Mouse (Mus musculus): ENCODE measurements at regions not wholly inside any gene's neighbourhood (a gene's known extent, or its start where the extent isn't known, plus 50 kb on each side); places are given as distances from the start of the nearest gene placed in this dataset.

DNA sequence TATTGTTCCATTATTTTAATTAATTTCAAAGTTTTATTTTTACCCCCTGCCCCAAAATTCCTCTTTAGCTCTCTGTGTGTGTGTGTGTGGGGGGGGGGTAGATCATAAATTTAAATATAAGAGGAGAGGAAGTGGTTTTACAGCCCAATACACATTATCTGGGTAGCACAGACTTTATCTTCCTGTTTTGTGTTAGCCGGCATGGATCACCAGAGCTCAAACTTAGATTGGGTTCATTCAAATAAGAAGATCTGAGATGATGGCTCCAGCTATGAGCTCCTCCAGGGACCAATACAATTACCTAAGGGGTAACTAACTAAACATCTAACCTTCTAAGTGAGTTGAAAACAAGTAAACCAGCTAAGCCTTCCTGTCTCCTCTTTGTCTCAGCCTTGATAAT lies 620.8 kb upstream of the Gm10131 start:
- Histone ChIP-seq H3K27ac (no peak overlapping the region), H3K4me3 (no peak overlapping the region)
- no peak for DNase-seq (ENCODE audit: low spot score in 2 of 2)
- no peak for TF ChIP-seq CTCF (conservative IDR thresholded peaks at IDR 0.05)

- Histone ChIP-seq H3K4me3 (no peak overlapping the region), H3K27ac (no peak overlapping the region)
- no peak for DNase-seq (ENCODE audit: low spot score in 2 of 2)
- no peak for TF ChIP-seq CTCF (conservative IDR thresholded peaks at IDR 0.05)
Observed at GRCm38 (mm10) chr8:34731096-34731999, 619.8 kb upstream of the Gm10131 start.

DNA sequence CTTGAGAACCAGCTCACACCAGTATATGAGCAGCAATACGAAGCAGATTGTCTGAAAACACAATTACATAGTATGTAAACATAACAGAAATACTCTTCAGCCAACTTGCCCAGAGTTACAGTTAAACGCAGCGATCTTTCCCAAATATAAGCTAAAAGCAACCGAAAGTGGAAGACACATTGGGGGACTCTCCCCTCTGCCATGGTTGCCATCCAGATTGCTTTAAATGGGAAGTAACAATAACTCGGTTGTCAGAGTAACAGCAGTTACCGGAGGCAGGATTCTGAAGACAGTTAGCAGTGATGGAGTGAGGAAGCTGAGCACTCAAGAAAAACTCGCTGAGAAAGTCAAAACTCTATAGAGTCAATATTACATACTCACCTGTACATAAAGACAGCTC lies 618.0 kb upstream of the Gm10131 start:
- TF ChIP-seq CTCF (conservative IDR thresholded peaks at IDR 0.05) = no peak
- Histone ChIP-seq H3K27ac (no peak overlapping the region), H3K4me3 (no peak overlapping the region)
- no peak for DNase-seq (ENCODE audit: low spot score in 2 of 2)

GRCm38 (mm10) chr8:34727699-34728098 lies 616.2 kb upstream of the Gm10131 start:
- no peak for TF ChIP-seq CTCF (conservative IDR thresholded peaks at IDR 0.05)
- no peak overlapping the region for H3K4me3 ChIP-seq
- DNase-seq (ENCODE audit: low spot score in 2 of 2) = no peak

GRCm38 (mm10) chr8:34726145-34726767 lies 614.7 kb upstream of the Gm10131 start:
- Histone ChIP-seq H3K4me3 (no peak overlapping the region), H3K27ac (no peak overlapping the region)
- DNase-seq (ENCODE audit: low spot score in 2 of 2) = no peak
- TF ChIP-seq CTCF (conservative IDR thresholded peaks at IDR 0.05) = no peak

More at GRCm38 (mm10) chr8:34727699-34728098, 616.2 kb upstream of the Gm10131 start:
- H3K27ac ChIP-seq = no peak overlapping the region

- no peak overlapping the region for H3K27ac ChIP-seq
- no peak for TF ChIP-seq CTCF (conservative IDR thresholded peaks at IDR 0.05)
- DNase-seq (ENCODE audit: low spot score in 2 of 2) = no peak
- no peak overlapping the region for H3K4me3 ChIP-seq
Observed at GRCm38 (mm10) chr8:34725546-34725945, 614.0 kb upstream of the Gm10131 start.

DNA sequence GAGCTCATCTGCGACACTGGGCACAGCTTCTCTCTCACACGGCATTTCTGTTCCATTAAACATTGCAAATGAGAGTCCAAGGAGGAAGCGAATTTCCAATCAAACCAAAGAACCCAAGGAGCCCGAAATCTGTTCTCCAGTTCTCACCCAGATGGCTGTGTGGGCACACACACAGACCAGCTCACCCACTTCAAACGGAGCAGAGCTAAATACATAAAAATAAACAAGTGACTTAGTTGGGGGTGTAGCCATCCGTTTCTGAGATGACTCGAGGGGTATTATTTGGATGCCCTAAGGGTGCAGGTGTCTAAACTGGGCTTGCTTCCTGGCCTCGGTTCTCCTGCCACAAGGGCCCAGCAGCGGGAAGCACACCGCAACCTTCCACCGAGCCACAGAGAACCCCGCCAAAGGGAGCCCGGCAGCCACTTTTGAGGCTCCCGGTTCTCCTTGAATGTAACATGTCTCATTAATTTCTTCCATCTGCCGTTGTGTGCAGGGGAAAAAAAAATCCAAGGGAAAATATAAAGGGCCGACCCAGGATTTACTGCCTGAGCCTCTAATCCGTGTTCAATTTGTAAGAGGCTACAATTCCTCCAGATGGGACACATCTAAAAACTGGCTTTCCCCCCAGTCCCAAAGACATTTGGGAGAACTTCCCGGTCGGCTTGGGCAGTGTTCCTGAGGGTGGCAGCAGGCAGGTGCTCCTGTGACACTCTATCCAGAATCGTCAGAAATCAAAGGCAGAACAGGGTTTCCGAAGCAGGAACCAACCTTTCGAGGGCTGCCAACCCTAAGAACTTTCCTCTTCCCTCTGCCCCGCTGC lies 598.6 kb upstream of the Gm10131 start:
- peak; percentile 73 to 87 for DNase-seq (ENCODE audit: low spot score in 2 of 2)
- Histone ChIP-seq H3K4me3 (peak overlapping the region; percentile 29), H3K27ac (peak overlapping the region; percentile 77)
- TF ChIP-seq CTCF (conservative IDR thresholded peaks at IDR 0.05) = no peak

GRCm38 (mm10) chr8:34709316-34709715 lies 597.8 kb upstream of the Gm10131 start:
- DNase-seq (ENCODE audit: low spot score in 2 of 2) = no peak
- H3K27ac ChIP-seq = peak overlapping the region; percentile 77; the same call in 1 of the 2 replicates
- no peak for TF ChIP-seq CTCF (conservative IDR thresholded peaks at IDR 0.05)
- H3K4me3 ChIP-seq = peak overlapping the region; percentile 9; the same call in 1 of the 2 replicates

DNA sequence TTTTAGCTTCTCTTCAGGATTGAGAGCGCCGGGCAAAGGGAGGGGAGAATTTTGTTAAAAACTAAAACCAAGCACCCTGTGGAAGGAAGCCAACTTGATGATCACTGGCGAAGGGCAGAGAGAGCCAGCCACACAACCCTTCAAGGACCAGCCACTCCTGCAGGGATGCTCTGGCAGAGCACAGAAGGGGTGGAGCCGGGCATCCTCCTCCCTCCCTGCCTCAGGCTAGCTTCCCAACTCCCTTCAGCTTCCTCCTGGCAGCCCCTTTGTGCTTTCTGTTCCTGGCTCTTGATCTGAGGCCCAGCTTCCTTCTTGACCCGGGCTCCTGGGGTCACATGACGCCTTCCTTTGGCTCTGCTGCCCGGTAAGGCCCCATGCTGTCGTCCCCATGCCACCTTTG lies 591.8 kb upstream of the Gm10131 start:
- DNase-seq (ENCODE audit: low spot score in 2 of 2) = no peak
- H3K27ac ChIP-seq = no peak overlapping the region
- H3K4me3 ChIP-seq = no peak overlapping the region
- TF ChIP-seq CTCF (conservative IDR thresholded peaks at IDR 0.05) = no peak

DNA sequence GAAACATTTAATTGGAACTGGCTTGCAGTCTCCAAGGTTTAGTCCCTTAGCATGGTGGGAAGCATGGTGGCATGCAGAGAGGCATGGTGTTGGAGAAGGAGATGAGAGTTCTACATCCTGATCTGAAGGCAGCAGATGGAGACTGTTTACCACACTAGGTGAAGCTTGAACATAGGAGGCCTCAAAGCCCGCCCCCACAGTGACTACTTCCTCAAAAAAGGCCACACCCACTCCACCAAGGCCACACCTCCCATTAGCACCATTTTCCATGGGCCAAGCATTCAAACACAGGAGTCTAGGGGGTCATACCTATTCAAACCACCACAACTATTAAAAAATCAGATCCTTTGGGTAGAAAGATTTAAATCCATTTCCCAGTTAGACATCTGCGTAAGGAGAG lies 591.3 kb upstream of the Gm10131 start:
- no peak for TF ChIP-seq CTCF (conservative IDR thresholded peaks at IDR 0.05)

DNA sequence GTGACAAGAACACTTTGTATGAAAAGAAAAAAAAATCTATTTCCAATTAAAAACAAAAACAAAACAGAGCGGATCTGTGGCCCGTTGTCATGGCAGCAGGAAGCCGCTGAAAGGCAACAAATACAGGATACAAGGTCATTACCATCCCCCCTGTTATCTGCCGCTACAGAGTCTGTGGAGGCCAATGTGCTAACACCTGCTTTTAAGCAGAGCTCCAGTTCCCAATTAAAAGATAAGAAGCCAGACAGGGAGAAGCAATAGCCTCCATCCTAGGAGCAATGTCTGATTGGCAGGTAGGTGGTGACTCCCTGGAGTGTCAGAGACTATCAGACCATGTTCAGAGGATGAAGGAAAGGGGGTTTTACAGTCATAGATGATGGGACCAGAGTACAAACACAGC lies 587.5 kb upstream of the Gm10131 start:
- Histone ChIP-seq H3K4me3 (no peak overlapping the region), H3K27ac (no peak overlapping the region)
- no peak for DNase-seq (ENCODE audit: low spot score in 2 of 2)
- no peak for TF ChIP-seq CTCF (conservative IDR thresholded peaks at IDR 0.05)

More for the DNA sequence above, 591.3 kb upstream of the Gm10131 start:
- no peak overlapping the region for H3K4me3 ChIP-seq
- H3K27ac ChIP-seq = no peak overlapping the region
- DNase-seq (ENCODE audit: low spot score in 2 of 2) = no peak

GRCm38 (mm10) chr8:34696365-34696764 lies 584.8 kb upstream of the Gm10131 start:
- Histone ChIP-seq H3K4me3 (no peak overlapping the region), H3K27ac (no peak overlapping the region)
- DNase-seq (ENCODE audit: low spot score in 2 of 2) = no peak
- no peak for TF ChIP-seq CTCF (conservative IDR thresholded peaks at IDR 0.05)

- TF ChIP-seq CTCF (conservative IDR thresholded peaks at IDR 0.05) = no peak
- no peak for DNase-seq (ENCODE audit: low spot score in 2 of 2)
- no peak overlapping the region for H3K4me3 ChIP-seq
- no peak overlapping the region for H3K27ac ChIP-seq
Observed at GRCm38 (mm10) chr8:34692606-34693005, 581.1 kb upstream of the Gm10131 start.
